Mouse (Mus musculus): ENCODE measurements around the gene B4galnt4.
"Not testable (repeated sequence)": the region's sequence is repeated elsewhere in the genome, so short reads cannot be mapped to it uniquely, and the experiment has no call there.

The B4galnt4 gene

GRCm38 (mm10) chr7:141060426-141061242 is at the start of gene B4galnt4:
B4galnt4 (plus strand) TSS chr7:141061104.
- DNase-seq: peak; percentile 78

GRCm38 (mm10) chr7:141011238-141011770 is 49.6 kb upstream of the B4galnt4 start:
- no peak for DNase-seq

- DNase-seq: no peak
Measured at GRCm38 (mm10) chr7:141016707-141017697, 43.9 kb upstream of the B4galnt4 start.

- DNase-seq: not testable (repeated sequence)
Measured at GRCm38 (mm10) chr7:141017824-141018223, 43.1 kb upstream of the B4galnt4 start, which contains the start of gene Ifitm6. Ifitm6 (minus strand) TSS chr7:141017924.

- DNase-seq: no peak
Measured at GRCm38 (mm10) chr7:141019028-141019427, 41.9 kb upstream of the B4galnt4 start.

- DNase-seq: no peak
Measured at GRCm38 (mm10) chr7:141021489-141022449, 39.1 kb upstream of the B4galnt4 start.

GRCm38 (mm10) chr7:141024865-141025838 is 35.8 kb upstream of the B4galnt4 start:
- DNase-seq: no peak

GRCm38 (mm10) chr7:141026097-141026739 is 34.7 kb upstream of the B4galnt4 start:
- DNase-seq: no peak

- no peak for DNase-seq
Measured at GRCm38 (mm10) chr7:141026740-141027098, 34.2 kb upstream of the B4galnt4 start.

- no peak for DNase-seq
Measured at GRCm38 (mm10) chr7:141028831-141029230, 32.1 kb upstream of the B4galnt4 start, which contains the start of gene Gm17387. Gm17387 (plus strand) TSS chr7:141029131.

GRCm38 (mm10) chr7:141030390-141030789 is 30.5 kb upstream of the B4galnt4 start:
- DNase-seq: no peak

GRCm38 (mm10) chr7:141032458-141033167 is 28.3 kb upstream of the B4galnt4 start:
- no peak for DNase-seq

- not testable (repeated sequence) for DNase-seq
Measured at GRCm38 (mm10) chr7:141036624-141037023, 24.3 kb upstream of the B4galnt4 start.

- DNase-seq: no peak
Measured at GRCm38 (mm10) chr7:141038090-141039032, 22.5 kb upstream of the B4galnt4 start.

GRCm38 (mm10) chr7:141039386-141040107 is 21.4 kb upstream of the B4galnt4 start:
- no peak for DNase-seq

GRCm38 (mm10) chr7:141040867-141041606 is 19.9 kb upstream of the B4galnt4 start:
- peak; percentile 40 for DNase-seq

- peak; percentile 91 for DNase-seq
Measured at GRCm38 (mm10) chr7:141041661-141042060, 19.2 kb upstream of the B4galnt4 start.

Data from kidney, postnatal 10 days (tissue).